Mouse (Mus musculus): ENCODE data around the gene Gm12216. TPM values are rescaled to one million over a fixed set of nuclear protein-coding genes. Genes with fewer than 3 reads are reported as not detected.

Gene Gm12216
- total and polyA plus RNA-seq, 3 experiments: not detected

DNA sequence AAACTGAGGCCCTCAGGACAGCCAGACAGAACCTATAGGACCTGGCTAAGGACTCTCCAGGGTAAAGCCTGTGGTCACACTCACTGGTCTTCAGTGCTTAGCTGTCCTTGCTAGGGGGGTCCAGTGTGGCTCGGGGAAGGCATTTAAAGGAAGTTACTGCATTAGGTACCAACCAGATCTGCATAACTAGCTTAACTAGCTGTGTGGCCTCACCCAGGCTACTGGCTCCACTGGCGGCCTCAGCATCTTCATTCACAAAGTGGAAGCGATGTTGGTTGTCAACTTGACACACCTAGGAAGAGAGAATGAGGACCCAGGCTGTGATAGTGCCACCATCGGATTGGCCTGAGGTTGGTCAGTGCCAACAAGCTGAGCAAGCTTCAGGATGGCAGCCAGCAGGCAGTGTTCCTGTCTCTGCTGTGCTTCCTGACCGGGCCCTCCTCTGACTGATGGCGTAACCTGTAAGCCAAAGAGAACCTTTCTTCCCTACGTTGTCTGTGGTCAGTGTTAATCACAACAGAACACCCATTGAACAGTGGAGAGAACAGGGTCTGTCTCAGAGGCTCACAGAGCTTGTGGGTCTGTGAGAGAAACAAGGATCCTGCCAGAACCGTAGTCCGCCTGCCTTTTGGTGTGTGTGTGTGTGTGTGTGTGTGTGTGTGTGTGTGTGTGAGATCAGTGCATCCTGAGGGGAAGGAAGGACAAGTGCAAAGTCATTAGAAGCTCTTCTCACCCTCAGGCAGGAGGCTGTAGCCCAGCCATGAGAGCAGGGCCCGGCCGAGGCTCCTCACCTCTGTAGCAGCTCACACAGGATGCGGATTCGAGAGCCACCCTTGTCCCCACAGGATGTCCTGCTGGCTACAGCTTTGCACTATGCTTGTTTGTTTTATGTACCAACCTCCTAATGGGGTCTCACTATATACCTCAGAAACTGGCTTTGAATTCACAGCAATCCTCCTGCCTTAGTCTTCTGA, 72.7 kb downstream of the Gm12216 start:
- Histone ChIP-seq H3K27ac (ENCODE audit: control insufficient read depth, low read depth, low read length) (no peak overlapping the region), H3K79me2 (ENCODE audit: control insufficient read depth, insufficient read depth, low read length, poor library complexity) (no peaks in the 10 kb centered on the region), H3K9me3 (replicated peaks; ENCODE audit: insufficient read depth, low read length) (no peaks in the 10 kb centered on the region), H3K4me1 (ENCODE audit: control insufficient read depth in 1 of 2, insufficient read depth in 2 of 2, low read length in 2 of 2) (no peaks in the 10 kb centered on the region), H3K36me3 (ENCODE audit: control insufficient read depth in 1 of 2, insufficient read depth in 2 of 2, low read length in 2 of 2) (no peaks in the 10 kb centered on the region), H3K27me3 (ENCODE audit: control insufficient read depth in 1 of 2, insufficient read depth in 2 of 2, low read length in 2 of 2) (peaks cover 5 to 9% of the 10 kb centered on the region in 2 experiments; a peak in 3 of 4 replicates), H3K9ac (ENCODE audit: control insufficient read depth, low read depth, low read length, poor library complexity, severe bottlenecking) (no peak overlapping the region), H3K4me3 (ENCODE audit: control insufficient read depth in 1 of 2, insufficient read depth in 1 of 2, low read depth in 2 of 2, low read length in 2 of 2) (no peak overlapping the region)
- DNase-seq (ENCODE audit: low read depth, low spot score): no peak
- TF ChIP-seq SMC3 (IDR thresholded peaks at IDR 0.05; ENCODE audit: low read depth, low read length): no peak
- TF ChIP-seq MXI1 (IDR thresholded peaks at IDR 0.05; ENCODE audit: low read depth, low read length): no peak
- TF ChIP-seq E2F4 (IDR thresholded peaks at IDR 0.05; ENCODE audit: borderline replicate concordance, low read depth, low read length): no peak
- TF ChIP-seq CHD1 (IDR thresholded peaks at IDR 0.05; ENCODE audit: low read depth, low read length): no peak
- TF ChIP-seq TCF12 (IDR thresholded peaks at IDR 0.05; ENCODE audit: low read depth, low read length): no peak
- TF ChIP-seq RAD21 (IDR thresholded peaks at IDR 0.05; ENCODE audit: low read depth, low read length): no peak
- no peak for TF ChIP-seq POLR2A (IDR thresholded peaks at IDR 0.05; ENCODE audit: control insufficient read depth in 1 of 2, insufficient read depth in 1 of 2, low read depth in 1 of 2, low read length in 2 of 2, poor library complexity in 1 of 2)
- no peak for TF ChIP-seq MAFK (IDR thresholded peaks at IDR 0.05; ENCODE audit: borderline replicate concordance, low read depth, low read length)
- TF ChIP-seq TAL1 (IDR thresholded peaks at IDR 0.05; ENCODE audit: low read length): no peak
- TF ChIP-seq CHD2 (IDR thresholded peaks at IDR 0.05; ENCODE audit: low read length): no peak
- no peak for TF ChIP-seq ZKSCAN1 (IDR thresholded peaks at IDR 0.05; ENCODE audit: low read depth, low read length)
- no peak for TF ChIP-seq EP300 (IDR thresholded peaks at IDR 0.05; ENCODE audit: low read depth in 1 of 2, low read length in 2 of 2)
- TF ChIP-seq NELFE (IDR thresholded peaks at IDR 0.05; ENCODE audit: low read depth, low read length): no peak
- no peak for TF ChIP-seq MEF2A (IDR thresholded peaks at IDR 0.05; ENCODE audit: extremely low read depth, insufficient replicate concordance, low read depth, low read length, poor library complexity, severe bottlenecking)

DNA sequence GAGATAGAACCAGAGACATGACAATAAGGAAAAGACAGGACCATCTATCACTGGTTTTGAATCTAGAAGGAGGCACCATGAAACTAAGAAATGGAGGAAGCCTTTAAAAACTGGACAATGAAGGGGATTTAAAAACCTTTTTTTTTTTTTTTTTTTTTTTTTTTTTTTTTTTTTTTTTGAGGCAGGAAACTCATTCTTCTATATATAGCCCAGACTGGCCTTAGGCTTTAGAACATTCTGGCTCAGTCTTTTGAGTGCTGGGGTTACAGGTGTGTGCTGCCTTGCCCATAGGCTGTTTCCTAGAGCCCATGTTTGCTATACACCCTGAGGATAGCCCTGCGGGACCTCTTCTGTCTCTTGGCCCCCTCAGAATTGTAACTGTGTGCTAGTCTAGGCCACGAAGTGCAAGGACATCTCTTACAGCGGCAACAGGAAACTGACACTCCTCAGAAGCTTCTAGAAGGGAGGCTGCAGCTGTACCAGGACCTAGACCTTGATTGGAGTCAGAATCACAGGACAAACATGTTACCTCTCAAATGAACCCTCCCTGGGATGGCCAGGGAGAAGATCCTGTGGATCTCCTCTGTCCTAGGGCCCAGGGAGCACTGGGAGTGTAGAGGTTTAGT, 73.6 kb downstream of the Gm12216 start:
- no peak for TF ChIP-seq POLR2AphosphoS2 (IDR thresholded peaks at IDR 0.05; ENCODE audit: low read length)
- no peak for TF ChIP-seq MAFK (IDR thresholded peaks at IDR 0.05; ENCODE audit: borderline replicate concordance, low read depth, low read length)
- TF ChIP-seq MYC (IDR thresholded peaks at IDR 0.05; ENCODE audit: low read depth, low read length): no peak
- TF ChIP-seq MXI1 (IDR thresholded peaks at IDR 0.05; ENCODE audit: low read depth, low read length): no peak
- no peak for TF ChIP-seq ZC3H11A (IDR thresholded peaks at IDR 0.05; ENCODE audit: low read depth, low read length)
- TF ChIP-seq POLR2A (IDR thresholded peaks at IDR 0.05; ENCODE audit: control insufficient read depth in 1 of 2, insufficient read depth in 1 of 2, low read depth in 1 of 2, low read length in 2 of 2, poor library complexity in 1 of 2): no peak
- TF ChIP-seq BHLHE40 (IDR thresholded peaks at IDR 0.05; ENCODE audit: borderline replicate concordance, low read depth, low read length): no peak
- TF ChIP-seq MYB (IDR thresholded peaks at IDR 0.05; ENCODE audit: low read depth, low read length): no peak
- no peak for TF ChIP-seq ELF1 (IDR thresholded peaks at IDR 0.05; ENCODE audit: low read depth, low read length)
- no peak for TF ChIP-seq JUND (IDR thresholded peaks at IDR 0.05; ENCODE audit: low read depth, low read length)
- no peak for TF ChIP-seq USF2 (IDR thresholded peaks at IDR 0.05; ENCODE audit: borderline replicate concordance in 1 of 2, insufficient read depth in 1 of 2, low read depth in 1 of 2, low read length in 2 of 2)
- TF ChIP-seq POLR2AphosphoS5 (IDR thresholded peaks at IDR 0.05; ENCODE audit: borderline replicate concordance, low read depth, low read length): no peak
- no peak for TF ChIP-seq HCFC1 (IDR thresholded peaks at IDR 0.05; ENCODE audit: low read depth, low read length)
- no peak for TF ChIP-seq CTCF (IDR thresholded peaks at IDR 0.05 in 2 of 3, conservative IDR thresholded peaks at IDR 0.05 in 1 of 3; ENCODE audit: control insufficient read depth in 1 of 3, insufficient read depth in 1 of 3, low read depth in 2 of 3, low read length in 3 of 3, poor library complexity in 1 of 3, severe bottlenecking in 1 of 3)
- no peak for TF ChIP-seq ZMIZ1 (IDR thresholded peaks at IDR 0.05; ENCODE audit: low read depth, low read length)
- no peak overlapping the region for H3K9ac ChIP-seq (ENCODE audit: control insufficient read depth, low read depth, low read length, poor library complexity, severe bottlenecking)
- H3K36me3 ChIP-seq (ENCODE audit: control insufficient read depth in 1 of 2, insufficient read depth in 2 of 2, low read length in 2 of 2): no peaks in the 10 kb centered on the region
- no peak overlapping the region for H3K4me3 ChIP-seq (ENCODE audit: control insufficient read depth in 1 of 2, insufficient read depth in 1 of 2, low read depth in 2 of 2, low read length in 2 of 2)
- no peaks in the 10 kb centered on the region for H3K9me3 ChIP-seq (replicated peaks; ENCODE audit: insufficient read depth, low read length)
- H3K27ac ChIP-seq (ENCODE audit: control insufficient read depth, low read depth, low read length): no peak overlapping the region
- DNase-seq (ENCODE audit: low read depth, low spot score): no peak
- peaks cover 5 to 9% of the 10 kb centered on the region in 2 experiments; a peak in 3 of 4 replicates for H3K27me3 ChIP-seq (ENCODE audit: control insufficient read depth in 1 of 2, insufficient read depth in 2 of 2, low read length in 2 of 2)
- no peaks in the 10 kb centered on the region for H3K79me2 ChIP-seq (ENCODE audit: control insufficient read depth, insufficient read depth, low read length, poor library complexity)
- no peaks in the 10 kb centered on the region; a peak in 1 of 4 replicates for H3K4me1 ChIP-seq (ENCODE audit: control insufficient read depth in 1 of 2, insufficient read depth in 2 of 2, low read length in 2 of 2)
